Mouse (Mus musculus) megakaryocyte, embryonic 14.5 days (primary cell): ENCODE results near the gene Rps6kb1.

Source experiments
- FLI1 ChIP-seq: IDR thresholded peaks from 2 replicates; pipeline ENCODE4 v1.6.1; 2012; ENCODE audit warnings: low read length, inconsistent platforms, mixed read lengths
- GATA1 ChIP-seq: IDR thresholded peaks from 3 replicates; pipeline ENCODE4 v1.6.1; 2012; ENCODE audit warnings: mixed read lengths, low read length, inconsistent platforms, borderline replicate concordance

DNA sequence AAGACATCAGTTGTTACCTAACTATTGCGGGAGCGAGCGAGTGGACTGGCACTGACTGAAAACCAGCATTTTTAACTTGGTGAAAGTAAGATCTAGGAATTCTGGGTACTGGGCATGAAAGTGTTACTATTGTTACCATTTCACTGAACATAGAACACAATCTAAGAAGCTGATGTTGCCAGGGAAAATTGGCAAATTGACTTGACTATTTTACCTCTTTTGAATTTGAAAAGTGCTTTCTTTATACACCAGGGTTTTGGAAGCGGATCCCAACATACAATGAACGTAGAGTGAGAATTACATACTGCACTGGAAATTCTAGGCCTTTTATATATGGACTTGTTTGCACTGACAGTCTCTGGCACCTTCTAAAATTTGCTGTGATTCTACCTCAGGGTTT lies 48.8 kb upstream of the Rps6kb1 start:
- TF ChIP-seq GATA1 (no peak), FLI1 (no peak)
